Mouse (Mus musculus): ENCODE measurements at regions not wholly inside any gene's neighbourhood (a gene's known extent, or its start where the extent isn't known, plus 50 kb on each side); places are given as distances from the start of the nearest gene placed in this dataset.
"Not testable (repeated sequence)": the region's sequence is repeated elsewhere in the genome, so short reads cannot be mapped to it uniquely, and the experiment has no call there.

- DNase-seq (ENCODE audit: low spot score in 2 of 2) = no peak
Observed at GRCm38 (mm10) chr3:78574807-78575206, 711.5 kb downstream of the Rapgef2 start.

GRCm38 (mm10) chr3:78573299-78573698 is 713.0 kb downstream of the Rapgef2 start:
- DNase-seq (ENCODE audit: low spot score in 2 of 2) = no peak

- DNase-seq (ENCODE audit: low spot score in 2 of 2) = not testable (repeated sequence)
Observed at GRCm38 (mm10) chr3:78564926-78565325, 721.4 kb downstream of the Rapgef2 start.

Measured in adrenal gland, postnatal 4 days (tissue).